Mouse (Mus musculus) cerebellum, adult 9-10 months (tissue): ENCODE data around the gene Lrpprc.
A peak's percentile ranks its signal among the peaks of the same experiment; 100 is the strongest.

Experiments
- DNase-seq: peaks from one replicate; pipeline ENCODE4 v3.0.0; 2022

Lrpprc gene

DNA sequence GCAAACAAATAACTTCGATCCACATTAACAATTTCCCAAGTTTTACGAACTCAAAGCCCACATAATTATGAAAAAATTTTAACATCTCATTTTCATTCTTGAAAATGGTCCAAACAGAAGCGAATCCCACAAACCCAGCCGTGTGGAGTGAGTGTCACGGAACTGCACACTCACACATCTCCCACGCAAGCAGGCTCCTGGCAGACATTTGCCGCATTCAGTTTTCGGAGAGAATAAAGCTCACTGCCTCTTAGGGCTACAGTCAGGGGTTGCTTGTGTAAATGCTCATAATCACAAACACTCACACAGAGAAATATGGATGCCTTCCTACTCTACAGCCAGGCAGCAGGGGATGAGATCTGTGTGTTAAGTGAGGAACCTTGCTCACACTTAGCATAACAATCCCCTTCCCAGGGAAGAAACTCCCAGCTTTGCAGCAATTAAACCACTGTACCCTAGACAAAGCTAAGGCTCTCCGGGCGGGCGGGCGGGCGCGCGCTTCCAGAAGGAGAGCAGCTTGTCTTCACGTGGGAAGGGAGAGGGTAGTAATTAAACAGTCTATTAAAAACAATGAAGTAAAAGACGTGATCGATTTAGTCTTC, 76.9 kb downstream of the Lrpprc start:
- DNase-seq: no peak

DNA sequence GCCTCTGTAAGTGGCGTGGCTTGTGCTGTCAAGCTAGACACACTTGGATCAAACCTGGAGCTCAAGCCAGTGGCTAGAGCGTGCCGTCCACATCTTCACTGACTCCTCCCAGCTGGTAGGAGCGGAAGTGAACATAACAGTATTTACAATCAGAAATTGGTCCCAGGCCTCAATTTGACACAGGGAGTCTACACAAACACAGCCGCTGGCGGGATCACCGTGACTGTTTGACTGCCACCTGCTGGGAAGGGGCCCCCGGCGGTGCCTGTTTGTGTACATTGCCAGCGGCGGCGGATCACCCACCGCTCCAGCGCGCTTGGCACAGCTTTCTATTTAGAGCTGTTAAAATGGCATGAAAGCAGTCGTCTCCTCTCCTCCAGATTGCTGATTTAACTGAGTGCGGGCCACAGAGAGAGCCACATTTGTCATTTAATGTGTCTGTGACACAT, 81.2 kb downstream of the Lrpprc start:
- peak; percentile 9 for DNase-seq

DNA sequence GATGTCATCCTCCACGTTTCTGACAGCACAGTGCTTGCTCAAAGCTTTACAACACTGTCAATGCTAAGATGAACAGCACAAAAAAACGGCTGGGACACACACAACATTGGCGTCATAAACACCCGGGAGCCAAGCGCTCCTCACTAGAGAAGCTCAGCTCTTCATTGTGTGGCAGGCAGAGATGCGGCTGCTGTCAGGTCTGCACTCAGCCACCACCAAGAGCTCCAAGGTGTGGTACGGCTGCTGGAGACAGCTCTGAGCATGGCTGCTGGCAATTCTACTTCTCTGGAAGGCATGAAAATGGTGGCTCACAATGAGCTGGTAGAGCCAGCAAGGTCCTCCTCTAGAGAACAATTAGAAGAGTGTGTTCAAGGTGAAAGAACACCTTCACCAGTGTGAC, 81.8 kb downstream of the Lrpprc start:
- DNase-seq: no peak

GRCm38 (mm10) chr17:84707407-84707806, 83.2 kb downstream of the Lrpprc start:
- no peak for DNase-seq

DNA sequence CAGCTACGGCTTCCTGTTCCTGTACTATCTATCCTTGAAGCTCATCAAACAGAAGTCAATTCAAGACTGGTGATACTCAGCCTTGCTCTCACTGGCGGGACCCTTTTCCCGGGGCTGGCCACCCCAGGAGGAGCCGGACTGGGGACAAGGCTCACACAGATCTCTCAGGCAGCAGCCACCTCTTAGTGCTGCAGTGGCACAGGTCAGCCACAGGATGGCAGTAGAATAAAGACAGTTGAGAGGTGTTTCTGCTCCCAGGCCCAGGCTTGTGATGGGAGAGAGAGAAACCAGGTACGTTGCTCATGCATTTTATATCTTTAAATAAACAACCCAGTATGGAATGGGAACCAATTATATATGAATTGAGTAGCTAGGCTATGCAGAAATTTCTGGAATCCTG, 91.9 kb downstream of the Lrpprc start:
- DNase-seq: peak; percentile 67

DNA sequence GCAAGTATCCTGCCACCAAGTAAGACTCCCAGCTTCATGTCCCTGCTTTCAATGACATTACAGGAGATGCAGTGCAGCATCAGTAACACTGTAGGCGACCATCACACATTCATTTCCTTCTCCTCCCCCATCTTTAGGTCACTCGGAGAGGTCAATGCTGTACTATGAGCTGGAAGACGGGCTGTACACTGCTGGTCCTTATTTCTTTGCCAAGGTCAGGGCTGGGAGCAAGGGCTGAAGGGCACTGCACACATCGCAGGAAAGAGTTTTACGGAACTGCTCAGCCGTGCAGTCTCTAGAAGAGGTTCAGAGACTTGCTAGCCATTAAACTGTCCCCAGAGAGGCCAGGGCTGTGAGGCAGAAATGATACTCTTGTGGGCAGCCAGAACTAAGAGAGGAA, 94.1 kb downstream of the Lrpprc start:
- DNase-seq: no peak

DNA sequence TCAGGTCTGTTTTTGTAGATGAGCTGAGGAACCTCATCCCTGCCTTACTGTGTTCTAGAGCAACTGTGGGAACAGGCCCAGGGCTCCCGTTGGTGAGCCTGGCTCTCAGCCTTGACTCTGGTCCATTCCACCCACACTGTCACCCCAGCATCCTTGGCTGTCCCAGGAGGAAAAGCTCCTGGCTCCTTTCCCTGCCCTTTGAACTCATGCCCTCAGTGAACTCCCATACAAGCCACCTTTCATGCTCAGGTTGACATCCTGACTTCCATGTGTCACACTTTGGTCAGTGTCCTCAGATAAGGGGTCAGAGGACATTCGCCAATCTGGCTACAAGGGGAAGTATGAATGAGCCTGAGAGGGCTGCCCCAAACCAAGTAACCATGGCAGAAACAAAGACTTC, 96.8 kb downstream of the Lrpprc start:
- no peak for DNase-seq

DNA sequence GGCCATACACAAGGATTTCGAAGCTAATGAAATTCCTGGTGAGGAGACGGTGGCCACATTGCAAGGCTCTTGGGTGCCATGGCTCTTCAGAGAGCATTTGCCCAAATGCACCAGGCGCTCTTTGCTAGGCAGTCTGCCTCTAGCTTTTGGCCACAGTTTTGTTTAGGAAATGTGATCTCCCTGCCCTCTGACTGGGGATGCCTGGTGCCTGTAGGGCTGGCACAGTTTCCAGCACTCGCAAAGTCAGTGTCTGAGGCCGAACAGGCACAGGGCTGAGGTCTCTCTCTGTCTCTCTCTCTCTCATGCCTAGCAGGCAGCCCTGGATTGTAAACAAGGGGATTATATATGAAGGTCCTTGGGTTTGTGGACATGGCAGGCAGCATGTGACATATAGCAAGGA, 100.5 kb downstream of the Lrpprc start:
- DNase-seq: no peak

GRCm38 (mm10) chr17:84689316-84689715, 101.3 kb downstream of the Lrpprc start:
- no peak for DNase-seq

GRCm38 (mm10) chr17:84688834-84689233, 101.8 kb downstream of the Lrpprc start:
- DNase-seq: no peak

DNA sequence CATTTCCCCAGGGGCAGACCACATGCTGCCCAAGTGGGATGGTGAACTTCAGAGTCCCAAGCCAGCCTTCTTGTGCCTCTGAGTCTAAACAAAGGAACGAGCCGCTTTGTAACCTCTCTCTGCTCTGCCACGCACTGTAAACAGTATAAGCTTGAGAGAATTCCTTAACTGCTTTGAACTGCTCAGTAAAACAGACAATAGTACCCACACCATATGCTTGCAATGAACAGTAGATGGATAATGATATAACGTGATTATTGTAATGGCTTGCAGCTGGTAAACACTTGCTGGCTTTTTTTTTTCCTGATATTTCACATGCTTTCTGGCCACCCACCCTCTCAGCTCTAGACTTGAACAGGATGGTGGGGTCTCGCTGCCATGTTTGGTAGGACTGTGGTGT, 102.6 kb downstream of the Lrpprc start:
- DNase-seq: no peak

- DNase-seq: no peak
Measured at GRCm38 (mm10) chr17:84685286-84685685, 105.3 kb downstream of the Lrpprc start.

DNA sequence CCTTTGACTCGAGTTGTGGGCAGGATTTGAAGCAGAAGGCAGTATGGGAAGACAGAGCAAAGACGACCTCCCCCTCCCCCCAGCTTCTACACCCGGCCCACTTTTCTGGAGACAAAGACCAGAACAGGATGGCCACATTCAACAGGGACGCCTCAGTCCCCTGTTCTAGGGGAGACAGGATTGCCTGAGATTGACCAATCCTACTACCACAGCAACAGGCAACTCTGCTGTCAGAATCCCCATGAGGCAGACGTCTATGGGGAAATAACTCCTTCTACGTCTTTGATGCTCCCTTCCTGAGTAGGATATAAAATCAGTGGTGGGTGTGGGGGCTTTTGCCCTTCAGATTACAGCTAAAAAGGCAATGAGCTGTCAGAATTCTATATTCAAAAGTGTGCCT, 106.3 kb downstream of the Lrpprc start:
- DNase-seq: no peak

DNA sequence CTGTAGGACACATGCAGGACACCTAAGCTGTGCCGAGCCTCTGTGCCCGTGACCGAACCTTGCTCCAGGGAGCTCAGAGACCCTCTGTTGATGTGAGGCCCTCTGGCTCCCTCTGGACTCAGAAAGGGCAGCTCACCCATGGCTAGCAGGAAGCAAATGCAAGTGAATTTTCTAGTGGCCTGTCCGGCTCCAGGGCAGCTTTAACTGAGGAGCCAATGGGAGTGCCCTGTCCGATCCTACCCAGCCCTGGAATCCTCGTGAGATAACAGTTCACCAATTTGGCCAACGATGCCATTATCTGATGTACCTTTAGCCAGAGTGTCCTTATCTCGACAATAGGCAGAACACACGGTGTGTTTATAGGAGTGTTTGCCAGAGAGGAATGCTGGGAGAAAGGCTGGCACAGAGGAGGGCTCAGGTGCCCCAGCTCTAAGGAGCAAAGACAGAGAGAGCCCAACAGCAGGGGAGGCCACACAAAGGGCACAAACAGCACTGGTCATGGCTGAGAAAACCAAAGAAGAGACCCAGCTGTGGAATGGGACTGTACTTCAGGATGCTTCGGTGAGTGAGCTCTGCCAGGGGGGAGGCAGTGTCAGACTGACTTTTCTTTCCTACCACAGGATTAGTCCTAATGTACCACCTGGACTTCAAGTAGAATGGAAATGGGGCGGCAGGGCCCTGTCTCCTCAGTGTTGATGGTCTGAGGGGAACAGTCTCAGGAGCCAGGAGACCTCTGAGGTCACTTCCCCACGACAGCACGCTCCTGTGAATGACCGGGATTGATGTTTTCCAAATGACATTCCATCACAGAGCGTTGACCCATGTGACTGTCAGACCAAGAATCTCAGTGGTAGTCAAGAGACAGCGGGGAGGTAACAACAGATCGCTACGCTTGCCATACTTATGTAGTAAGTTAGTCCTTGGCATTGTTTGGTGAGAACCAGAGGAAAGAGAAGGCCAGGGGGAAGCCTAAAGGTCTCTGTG, 107.6 kb downstream of the Lrpprc start, which contains the start of gene Abcg5:
TSS of gene Abcg5 (minus strand) at position 278 of the 984 bp plus-strand sequence.
- no peak for DNase-seq

DNA sequence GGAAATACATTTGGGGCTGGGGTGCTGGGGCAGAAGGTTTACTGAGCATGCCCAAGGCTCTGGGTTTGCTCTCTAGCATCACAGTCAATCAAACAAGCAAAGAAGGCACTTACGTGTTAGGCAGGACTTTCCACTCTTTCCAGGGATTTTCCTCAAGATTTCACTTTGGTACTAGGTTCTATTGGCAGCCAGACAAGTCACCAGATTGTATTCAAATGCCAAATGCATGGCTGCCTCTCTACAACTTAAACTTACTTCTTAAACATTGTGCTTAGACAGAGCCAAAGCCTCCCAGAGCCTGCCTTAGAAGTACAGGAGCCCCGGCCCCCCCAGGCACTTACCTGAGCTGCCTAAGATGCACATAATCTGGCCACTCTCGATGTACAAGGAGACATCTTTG, 108.9 kb downstream of the Lrpprc start:
- no peak for DNase-seq

DNA sequence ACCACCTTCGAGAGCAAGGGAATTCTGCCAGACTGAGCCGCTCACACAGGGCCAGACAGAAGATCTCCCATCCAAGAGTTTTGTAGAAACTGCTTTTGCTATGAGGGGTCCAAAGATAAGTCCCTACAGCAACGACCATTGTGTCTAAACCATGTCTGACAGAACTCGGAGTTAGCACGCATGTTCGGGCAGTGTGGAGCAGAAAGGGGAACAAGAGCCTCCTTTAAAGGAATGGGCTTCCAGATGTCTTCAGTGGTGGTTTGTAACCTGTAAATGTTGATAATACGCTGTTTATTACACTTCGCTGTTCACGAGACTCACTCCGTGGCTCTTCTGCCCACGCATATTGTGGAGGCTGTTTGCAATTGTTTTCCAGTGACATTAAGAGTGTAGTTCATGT, 113.0 kb downstream of the Lrpprc start:
- DNase-seq: no peak

DNA sequence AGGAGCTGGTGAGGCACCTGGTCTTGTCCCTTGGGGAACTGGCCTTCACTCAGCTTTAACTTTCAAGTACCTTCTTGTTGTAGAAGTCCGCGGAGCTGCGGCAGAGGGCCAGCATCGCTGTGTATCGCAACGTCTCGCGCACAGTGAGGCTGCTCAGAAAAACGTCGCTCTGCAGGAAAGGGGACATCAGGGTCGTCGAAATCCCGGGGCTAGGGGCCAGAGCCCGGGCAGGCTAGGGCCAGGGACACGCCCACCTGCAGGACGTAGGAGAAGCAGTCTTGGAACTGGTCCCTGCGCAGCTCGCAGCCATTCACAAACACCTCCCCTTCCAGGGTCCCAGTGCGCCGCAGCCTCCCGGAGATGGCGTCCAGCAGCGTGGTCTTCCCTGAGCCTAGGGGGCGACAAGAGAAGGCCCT, 114.6 kb downstream of the Lrpprc start, which contains the start of gene Abcg8:
TSS of gene Abcg8 (plus strand) at position 352 of the 416 bp plus-strand sequence.
- DNase-seq: no peak

DNA sequence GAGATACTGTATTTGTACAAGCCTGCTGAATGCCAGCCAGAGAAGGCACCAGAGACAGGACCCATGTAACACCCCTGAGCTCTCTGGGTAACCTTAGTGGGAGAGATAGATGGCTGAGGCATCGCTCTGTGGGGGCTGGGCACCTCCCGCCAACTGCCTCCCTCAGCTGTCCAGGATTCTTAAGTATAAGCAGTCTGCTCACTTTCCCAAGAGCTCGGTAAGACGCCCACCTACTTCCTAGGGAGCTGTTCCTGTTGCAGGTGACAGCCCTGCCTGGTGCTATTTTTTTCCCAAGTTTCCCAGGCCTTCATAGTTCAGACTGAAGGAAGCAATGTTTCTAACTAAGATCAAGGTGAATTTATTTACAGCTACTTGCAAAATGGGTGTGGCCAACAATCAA, 115.4 kb downstream of the Lrpprc start:
- DNase-seq: no peak

DNA sequence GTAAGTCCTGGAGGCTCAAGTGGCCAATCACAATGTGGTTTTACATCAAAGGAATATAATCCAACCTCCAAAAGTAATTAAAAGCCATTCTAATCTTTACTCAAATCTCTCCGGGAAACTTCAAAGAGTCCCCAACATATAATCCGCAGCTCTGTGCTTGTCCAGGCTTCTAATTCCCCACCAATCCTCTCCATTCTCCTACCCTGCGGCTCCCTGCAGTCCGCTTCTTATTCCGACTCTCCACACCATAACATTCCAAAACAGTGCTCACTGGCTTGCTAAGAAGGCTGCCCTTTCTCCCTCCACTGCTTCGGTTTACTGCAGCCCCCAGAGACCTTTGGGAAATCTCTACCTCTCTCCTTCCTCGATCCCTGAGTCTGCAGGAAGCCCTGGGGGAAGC, 116.5 kb downstream of the Lrpprc start:
- DNase-seq: no peak

DNA sequence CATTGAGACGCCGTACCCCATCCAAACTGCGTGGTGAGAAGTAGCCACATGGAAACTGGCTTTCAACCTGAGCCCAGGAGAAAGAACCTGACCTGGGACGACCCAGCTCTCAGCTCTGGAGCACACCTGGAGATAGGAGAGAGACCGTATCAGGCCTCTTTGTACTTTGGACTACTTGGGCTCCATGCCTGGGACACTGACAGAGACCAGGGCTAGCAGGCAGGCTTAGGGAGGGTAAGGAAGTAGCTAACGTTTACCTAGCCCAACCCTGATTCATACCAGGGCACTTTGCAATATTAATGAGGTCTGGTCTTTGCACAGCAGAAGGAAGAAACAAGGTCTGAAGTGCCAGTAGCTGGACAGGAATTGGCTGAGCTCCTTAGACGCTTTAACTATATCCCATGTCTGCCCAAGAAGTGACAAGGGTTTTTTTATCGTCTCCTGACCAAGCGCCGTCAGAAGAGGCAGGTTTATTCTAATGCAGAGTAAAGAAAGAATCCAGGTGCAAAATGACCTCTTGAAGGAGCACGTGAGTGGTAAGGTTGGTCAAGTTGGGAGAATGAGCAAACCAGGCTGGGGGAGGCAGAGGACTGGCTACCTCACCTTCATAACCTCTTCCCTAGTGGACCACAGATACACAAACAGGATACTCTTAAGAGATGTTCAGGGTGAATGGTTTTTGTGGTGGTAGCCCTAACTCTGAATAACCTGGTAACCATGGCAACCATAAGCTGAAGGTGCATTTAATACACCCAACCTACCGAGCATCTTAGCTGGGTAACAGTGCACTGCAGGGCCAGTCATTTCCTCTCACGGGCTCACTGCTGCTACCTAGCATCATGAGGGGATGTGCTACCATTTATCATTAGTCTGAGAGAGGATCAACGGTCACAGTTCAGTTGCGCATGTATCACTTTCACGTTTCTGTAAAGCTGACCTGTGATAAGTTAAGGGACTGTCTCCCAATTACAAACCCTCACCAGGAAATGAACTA, 117.9 kb downstream of the Lrpprc start:
- no peak for DNase-seq

DNA sequence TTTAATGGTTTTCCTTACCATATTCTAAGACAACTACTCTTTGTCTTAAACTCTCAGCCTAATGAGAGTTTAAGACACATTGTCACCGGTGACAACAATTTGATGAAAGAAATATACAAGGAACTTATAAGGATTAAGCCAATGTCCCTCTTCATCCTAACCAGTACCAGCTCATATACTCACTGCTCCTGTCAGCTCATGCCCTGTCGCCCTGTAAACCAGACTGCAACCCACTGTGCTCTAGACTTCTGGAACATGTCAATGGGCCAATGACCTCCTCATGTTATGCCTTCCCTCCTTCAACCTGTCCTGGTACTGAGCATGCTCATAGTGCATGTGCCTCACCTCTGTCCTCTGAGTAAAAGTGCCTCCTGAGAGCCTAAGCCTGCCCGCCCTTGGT, 122.7 kb downstream of the Lrpprc start:
- DNase-seq: no peak

- DNase-seq: no peak
Measured at GRCm38 (mm10) chr17:84665691-84666090, 124.9 kb downstream of the Lrpprc start.

DNA sequence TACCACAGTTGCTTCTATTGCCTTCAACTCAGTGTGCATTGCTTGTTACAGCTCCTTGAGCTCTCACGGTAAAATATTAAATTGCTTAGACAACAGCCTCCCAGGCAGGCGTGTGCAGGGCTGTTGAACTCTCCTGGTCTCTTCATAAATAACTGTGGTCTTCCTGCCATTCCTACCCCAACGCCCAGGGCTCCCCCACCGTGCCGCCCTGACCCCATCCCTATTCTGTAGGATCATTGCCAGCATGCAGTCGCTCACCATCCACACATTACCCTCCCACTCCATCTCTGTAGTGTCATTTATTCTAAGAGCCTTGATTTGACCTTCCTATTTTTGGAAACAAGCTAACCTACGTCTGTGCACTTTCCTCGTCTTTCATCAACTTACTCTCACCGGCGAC, 125.5 kb downstream of the Lrpprc start:
- no peak for DNase-seq
